Mouse (Mus musculus): Measurements from ENCODE around the gene Phlda1. TPM values are rescaled to one million over a fixed set of nuclear protein-coding genes. Genes with fewer than 3 reads are reported as not detected.
"Not testable (repeated sequence)": the region's sequence is repeated elsewhere in the genome, so short reads cannot be mapped to it uniquely, and the experiment has no call there.

Gene Phlda1
- polyA plus RNA-seq, 1 experiment from 2014 or later: 32.7 TPM

DNA sequence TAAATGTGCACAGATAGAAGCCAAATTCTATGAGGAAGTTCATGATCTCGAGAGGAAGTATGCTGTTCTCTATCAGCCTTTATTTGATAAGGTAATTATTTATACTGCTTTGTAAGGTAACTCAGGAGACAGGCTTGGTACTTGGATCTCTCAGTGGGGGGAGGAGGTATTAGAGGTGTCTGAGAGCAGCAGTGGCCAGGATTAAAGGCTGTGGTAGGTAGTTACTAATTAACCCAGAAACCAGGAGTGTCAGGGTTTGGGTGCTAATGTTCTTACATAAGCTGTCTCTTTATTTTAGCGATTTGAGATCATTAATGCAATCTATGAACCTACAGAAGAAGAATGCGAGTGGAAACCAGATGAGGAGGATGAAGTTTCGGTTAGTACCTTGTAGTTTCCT is 16.0 kb upstream of the Phlda1 start:
- not testable (repeated sequence) for H3K4me2 ChIP-seq (ENCODE audit: low read depth); ATAC-seq (ENCODE audit: insufficient read depth, low FRiP score, low TSS enrichment); H3K9ac ChIP-seq (ENCODE audit: low read length); H3K36me3 ChIP-seq (ENCODE audit: control insufficient read depth, insufficient read depth, low read length); H3K9me3 ChIP-seq (ENCODE audit: control insufficient read depth, low read length); H3K4me3 ChIP-seq (ENCODE audit: low read depth, low read length); H3K27me3 ChIP-seq (ENCODE audit: control insufficient read depth, insufficient read depth, low read length); DNase-seq (ENCODE audit: low spot score); H3K4me1 ChIP-seq (ENCODE audit: control insufficient read depth, insufficient read depth, low read length); H3K27ac ChIP-seq (ENCODE audit: low read depth, low read length)
- 88% methylated on average over 4 of the region's 4 CpGs for WGBS

DNA sequence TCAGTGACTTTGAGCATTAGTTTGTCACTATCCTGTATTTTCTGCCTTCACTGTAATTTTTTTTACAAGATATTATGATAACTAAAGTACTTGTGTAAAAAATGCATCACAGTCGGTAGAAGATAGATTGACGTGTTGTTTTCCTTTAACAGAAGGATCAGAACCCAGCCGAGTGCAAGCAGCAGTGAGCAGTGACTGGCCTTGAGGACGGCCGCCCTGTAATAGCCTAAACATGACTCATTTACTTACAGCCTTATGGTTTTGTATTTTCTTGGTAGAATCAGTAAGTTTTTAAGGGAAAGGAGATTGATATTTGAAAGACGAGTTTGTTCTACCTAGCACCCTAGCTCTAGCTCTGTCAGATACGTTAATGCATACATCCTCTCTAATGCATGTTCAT is 10.2 kb upstream of the Phlda1 start:
- Histone ChIP-seq H3K4me3 (ENCODE audit: low read depth, low read length) (no peak overlapping the region), H3K4me2 (ENCODE audit: low read depth) (no peak overlapping the region), H3K9ac (ENCODE audit: low read length) (no peak overlapping the region), H3K36me3 (ENCODE audit: control insufficient read depth, insufficient read depth, low read length) (peaks cover 4% of the 10 kb centered on the region; the same call in 1 of the 2 replicates), H3K4me1 (ENCODE audit: control insufficient read depth, insufficient read depth, low read length) (no peaks in the 10 kb centered on the region), H3K27ac (ENCODE audit: low read depth, low read length) (no peak overlapping the region), H3K9me3 (ENCODE audit: control insufficient read depth, low read length) (no peaks in the 10 kb centered on the region), H3K27me3 (ENCODE audit: control insufficient read depth, insufficient read depth, low read length) (no peaks in the 10 kb centered on the region)
- no peak for ATAC-seq (ENCODE audit: insufficient read depth, low FRiP score, low TSS enrichment)
- WGBS: 91% methylated on average over 7 of the region's 7 CpGs
- DNase-seq (ENCODE audit: low spot score): no peak

DNA sequence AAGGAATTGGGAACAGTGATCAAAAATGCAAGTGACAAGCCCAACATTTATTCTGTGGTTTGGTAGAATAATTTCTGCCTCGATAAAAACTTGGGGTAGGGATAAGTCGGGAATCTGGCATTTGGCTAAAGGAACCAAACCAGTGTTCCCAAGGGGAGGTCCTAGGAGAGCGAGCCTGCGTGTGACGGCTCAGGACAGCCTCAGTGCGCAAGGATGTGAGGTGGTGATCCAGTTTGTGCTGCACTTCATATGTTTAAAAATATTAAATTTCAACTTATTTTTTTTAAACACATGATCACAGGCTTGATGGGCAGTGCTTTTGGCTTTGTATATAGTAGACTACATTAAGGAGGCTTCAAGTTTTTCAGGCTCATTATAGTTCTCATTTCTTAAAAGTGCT is 6.2 kb upstream of the Phlda1 start:
- DNase-seq (ENCODE audit: low spot score) (no peak), ATAC-seq (ENCODE audit: insufficient read depth, low FRiP score, low TSS enrichment) (no peak)
- H3K27me3 ChIP-seq (ENCODE audit: control insufficient read depth, insufficient read depth, low read length): no peaks in the 10 kb centered on the region
- no peaks in the 10 kb centered on the region for H3K4me1 ChIP-seq (ENCODE audit: control insufficient read depth, insufficient read depth, low read length)
- 76% methylated on average over 6 of the region's 6 CpGs for WGBS
- no peak overlapping the region for H3K4me2 ChIP-seq (ENCODE audit: low read depth)
- no peaks in the 10 kb centered on the region for H3K9me3 ChIP-seq (ENCODE audit: control insufficient read depth, low read length)
- no peak overlapping the region for H3K4me3 ChIP-seq (ENCODE audit: low read depth, low read length)
- no peak overlapping the region for H3K9ac ChIP-seq (ENCODE audit: low read length)
- H3K36me3 ChIP-seq (ENCODE audit: control insufficient read depth, insufficient read depth, low read length): peaks cover 2% of the 10 kb centered on the region; the same call in 1 of the 2 replicates
- H3K27ac ChIP-seq (ENCODE audit: low read depth, low read length): no peak overlapping the region

DNA sequence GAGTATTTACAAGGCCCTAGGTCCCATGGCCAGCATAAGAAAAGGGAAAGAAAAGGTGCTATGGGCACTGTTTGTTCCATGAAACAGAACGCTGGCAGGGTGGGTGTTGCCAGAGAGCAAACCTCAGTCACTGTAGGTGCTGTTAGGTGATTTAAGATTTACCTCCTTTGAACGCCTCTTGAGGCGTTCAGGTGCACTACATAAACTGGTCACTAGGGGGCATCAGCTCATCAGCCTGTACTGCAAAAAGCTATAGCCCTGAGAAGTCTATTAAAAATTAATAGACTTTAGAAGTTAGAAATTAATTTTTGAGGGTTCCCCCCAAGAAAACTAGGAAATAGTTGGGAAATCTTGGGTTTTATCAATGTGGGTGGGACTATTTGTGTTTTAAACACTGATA is 3.0 kb upstream of the Phlda1 start:
- Histone ChIP-seq H3K36me3 (ENCODE audit: control insufficient read depth, insufficient read depth, low read length) (no peaks in the 10 kb centered on the region), H3K4me2 (ENCODE audit: low read depth) (no peak overlapping the region), H3K9ac (ENCODE audit: low read length) (no peak overlapping the region), H3K27me3 (ENCODE audit: control insufficient read depth, insufficient read depth, low read length) (no peaks in the 10 kb centered on the region), H3K27ac (ENCODE audit: low read depth, low read length) (no peak overlapping the region), H3K9me3 (ENCODE audit: control insufficient read depth, low read length) (no peaks in the 10 kb centered on the region), H3K4me3 (ENCODE audit: low read depth, low read length) (no peak overlapping the region), H3K4me1 (ENCODE audit: control insufficient read depth, insufficient read depth, low read length) (no peaks in the 10 kb centered on the region)
- WGBS: 2% methylated on average over 3 of the region's 3 CpGs
- ATAC-seq (ENCODE audit: insufficient read depth, low FRiP score, low TSS enrichment): no peak
- DNase-seq (ENCODE audit: low spot score): peak; percentile 80

DNA sequence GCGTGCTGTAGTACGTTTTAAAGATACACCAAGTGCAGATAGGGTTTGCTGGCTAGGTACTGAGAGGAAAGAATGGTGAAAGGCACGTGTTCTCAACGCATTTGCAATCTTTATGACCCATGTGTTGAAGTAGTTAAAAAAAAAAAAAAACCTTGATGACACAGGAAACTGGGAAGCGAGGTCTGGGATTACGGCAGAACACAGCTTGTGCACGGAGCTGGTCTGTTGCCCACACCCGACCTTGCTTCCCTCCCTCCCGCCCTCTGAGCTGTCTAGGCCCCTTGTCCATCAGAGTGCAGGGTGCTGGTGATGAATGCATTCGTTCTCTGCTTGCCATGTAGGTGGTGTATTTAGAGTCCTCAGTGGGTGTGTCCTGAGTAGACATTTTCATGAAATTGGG is 2.4 kb upstream of the Phlda1 start:
- Histone ChIP-seq H3K27me3 (ENCODE audit: control insufficient read depth, insufficient read depth, low read length) (no peaks in the 10 kb centered on the region), H3K4me1 (ENCODE audit: control insufficient read depth, insufficient read depth, low read length) (0 out of 2 replicates have a peak, but pooled peaks cover 2% of the 10 kb centered on the region), H3K4me2 (ENCODE audit: low read depth) (no peak overlapping the region), H3K9me3 (ENCODE audit: control insufficient read depth, low read length) (no peaks in the 10 kb centered on the region), H3K36me3 (ENCODE audit: control insufficient read depth, insufficient read depth, low read length) (no peaks in the 10 kb centered on the region), H3K9ac (ENCODE audit: low read length) (no peak overlapping the region), H3K4me3 (ENCODE audit: low read depth, low read length) (no peak overlapping the region), H3K27ac (ENCODE audit: low read depth, low read length) (no peak overlapping the region)
- ATAC-seq (ENCODE audit: insufficient read depth, low FRiP score, low TSS enrichment): no peak
- 42% methylated on average over 10 of the region's 10 CpGs for WGBS
- DNase-seq (ENCODE audit: low spot score): no peak

DNA sequence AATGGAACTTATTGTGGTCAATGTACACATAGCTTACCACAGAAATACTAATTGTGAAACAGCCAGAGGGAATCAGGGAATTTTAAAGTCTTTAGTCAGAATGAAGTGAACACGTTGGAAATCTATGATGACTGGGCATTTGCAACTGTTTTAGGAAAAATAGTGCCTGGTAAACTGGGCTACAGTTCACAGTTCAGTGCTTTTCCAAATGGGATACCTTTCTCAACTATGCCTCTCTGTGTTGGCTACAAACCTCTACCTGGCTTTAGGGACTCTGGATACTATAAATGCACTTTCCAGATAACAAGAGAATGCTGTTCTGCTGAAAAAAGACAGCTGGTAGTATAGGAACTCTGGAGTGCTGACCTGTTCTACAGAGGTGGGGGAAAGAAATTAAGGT is 1.5 kb upstream of the Phlda1 start:
- no peak overlapping the region for H3K4me3 ChIP-seq (ENCODE audit: low read depth, low read length)
- no peaks in the 10 kb centered on the region for H3K36me3 ChIP-seq (ENCODE audit: control insufficient read depth, insufficient read depth, low read length)
- peaks cover 9% of the 10 kb centered on the region; the same call in 1 of the 2 replicates for H3K4me1 ChIP-seq (ENCODE audit: control insufficient read depth, insufficient read depth, low read length)
- H3K27ac ChIP-seq (ENCODE audit: low read depth, low read length): no peak overlapping the region
- no peak overlapping the region for H3K4me2 ChIP-seq (ENCODE audit: low read depth)
- DNase-seq (ENCODE audit: low spot score) (no peak), ATAC-seq (ENCODE audit: insufficient read depth, low FRiP score, low TSS enrichment) (no peak)
- no peaks in the 10 kb centered on the region for H3K27me3 ChIP-seq (ENCODE audit: control insufficient read depth, insufficient read depth, low read length)
- no peaks in the 10 kb centered on the region for H3K9me3 ChIP-seq (ENCODE audit: control insufficient read depth, low read length)
- WGBS: 83% methylated on average over 1 of the region's 1 CpGs
- no peak overlapping the region for H3K9ac ChIP-seq (ENCODE audit: low read length)

DNA sequence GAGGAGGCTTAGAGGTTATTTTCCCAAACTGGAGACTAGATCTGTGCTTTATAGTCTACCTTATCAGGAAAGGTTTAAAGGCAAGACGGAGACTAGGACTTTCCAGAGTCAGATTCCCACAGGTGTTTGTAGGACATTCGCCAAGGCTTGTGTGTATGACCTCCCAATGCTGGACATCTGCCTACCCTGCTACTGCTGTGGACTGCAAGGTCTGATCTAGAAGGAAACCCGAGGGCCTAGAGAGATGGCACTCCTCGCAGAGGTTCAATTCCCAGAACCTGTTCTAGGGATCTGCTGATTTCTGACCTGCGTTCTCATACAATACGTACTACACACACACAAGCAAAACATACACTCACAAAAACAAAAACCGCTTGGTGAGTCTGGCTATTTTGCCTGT is 680 bp upstream of the Phlda1 start:
- no peak for ATAC-seq (ENCODE audit: insufficient read depth, low FRiP score, low TSS enrichment)
- no peaks in the 10 kb centered on the region for H3K9me3 ChIP-seq (ENCODE audit: control insufficient read depth, low read length)
- WGBS: 58% methylated on average over 7 of the region's 7 CpGs
- no peak overlapping the region for H3K27ac ChIP-seq (ENCODE audit: low read depth, low read length)
- H3K36me3 ChIP-seq (ENCODE audit: control insufficient read depth, insufficient read depth, low read length): no peaks in the 10 kb centered on the region
- no peaks in the 10 kb centered on the region for H3K27me3 ChIP-seq (ENCODE audit: control insufficient read depth, insufficient read depth, low read length)
- peak; percentile 28 for DNase-seq (ENCODE audit: low spot score)
- peak overlapping the region; percentile 55; the same call in 1 of the 2 replicates for H3K4me2 ChIP-seq (ENCODE audit: low read depth)
- no peak overlapping the region for H3K4me3 ChIP-seq (ENCODE audit: low read depth, low read length)
- H3K9ac ChIP-seq (ENCODE audit: low read length): no peak overlapping the region
- peaks cover 9% of the 10 kb centered on the region; the same call in 1 of the 2 replicates for H3K4me1 ChIP-seq (ENCODE audit: control insufficient read depth, insufficient read depth, low read length)

DNA sequence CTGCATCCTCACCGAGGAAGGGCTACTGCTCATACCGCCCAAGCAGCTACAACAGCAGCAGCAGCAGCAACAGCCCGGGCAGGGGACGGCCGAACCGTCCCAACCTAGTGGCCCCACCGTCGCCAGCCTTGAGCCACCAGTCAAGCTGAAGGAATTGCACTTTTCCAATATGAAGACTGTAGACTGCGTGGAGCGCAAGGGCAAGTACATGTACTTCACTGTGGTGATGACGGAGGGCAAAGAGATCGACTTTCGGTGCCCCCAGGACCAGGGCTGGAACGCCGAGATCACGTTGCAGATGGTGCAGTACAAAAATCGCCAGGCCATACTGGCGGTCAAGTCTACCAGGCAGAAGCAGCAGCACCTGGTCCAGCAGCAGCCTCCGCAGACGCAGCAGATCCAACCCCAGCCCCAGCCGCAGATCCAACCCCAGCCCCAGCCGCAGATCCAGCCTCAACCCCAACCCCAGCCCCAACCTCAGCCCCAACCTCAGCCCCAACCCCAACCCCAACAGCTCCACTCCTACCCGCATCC is 907 bp downstream of the Phlda1 start:
- peak; percentile 33 for ATAC-seq (ENCODE audit: insufficient read depth, low FRiP score, low TSS enrichment)
- Histone ChIP-seq H3K27ac (ENCODE audit: low read depth, low read length) (peak overlapping the region; percentile 86), H3K4me2 (ENCODE audit: low read depth) (peak overlapping the region; percentile 55), H3K9ac (ENCODE audit: low read length) (peak overlapping the region; percentile 77), H3K9me3 (ENCODE audit: control insufficient read depth, low read length) (no peaks in the 10 kb centered on the region), H3K36me3 (ENCODE audit: control insufficient read depth, insufficient read depth, low read length) (no peaks in the 10 kb centered on the region), H3K4me1 (ENCODE audit: control insufficient read depth, insufficient read depth, low read length) (peaks cover 9% of the 10 kb centered on the region; the same call in 1 of the 2 replicates), H3K27me3 (ENCODE audit: control insufficient read depth, insufficient read depth, low read length) (no peaks in the 10 kb centered on the region), H3K4me3 (ENCODE audit: low read depth, low read length) (peak overlapping the region; percentile 57)
- under 1% methylated on average over 20 of the region's 23 CpGs for WGBS
- peak; percentile 64 for DNase-seq (ENCODE audit: low spot score)

DNA sequence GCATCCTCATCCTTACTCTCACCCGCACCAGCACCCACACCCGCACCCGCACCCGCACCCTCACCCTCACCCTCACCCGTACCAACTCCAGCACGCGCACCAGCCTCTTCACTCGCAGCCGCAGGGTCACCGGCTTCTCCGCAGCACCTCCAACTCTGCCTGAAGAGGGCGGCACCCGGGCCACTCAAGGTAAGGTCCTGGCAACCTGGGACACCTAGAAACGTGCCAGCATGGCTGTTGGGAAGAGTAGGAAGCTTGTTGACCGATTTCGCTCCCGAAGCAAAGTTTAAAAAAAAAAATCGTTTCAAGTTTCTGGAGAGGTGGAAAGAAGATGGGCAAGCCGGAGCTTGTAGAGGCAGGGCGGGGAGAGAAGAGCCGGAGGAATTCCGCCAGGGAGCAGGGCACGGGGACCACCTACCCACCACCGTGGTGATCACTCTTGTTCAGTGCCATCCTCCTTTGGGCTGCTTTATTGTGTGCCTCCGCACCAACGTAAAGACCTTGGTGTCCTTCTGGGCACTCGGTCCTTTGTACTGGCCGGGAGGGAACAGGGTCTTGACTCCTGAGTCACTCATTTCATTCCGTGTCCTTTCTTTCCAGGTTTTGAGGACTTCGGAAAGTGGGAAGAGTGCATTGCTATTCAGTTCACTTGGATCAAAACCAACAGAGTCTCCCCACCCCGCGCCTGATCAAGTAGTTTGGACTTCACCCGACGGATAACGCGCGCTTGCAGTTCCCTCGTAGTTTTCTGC is 1.6 kb downstream of the Phlda1 start:
- no peaks in the 10 kb centered on the region for H3K27me3 ChIP-seq (ENCODE audit: control insufficient read depth, insufficient read depth, low read length)
- H3K4me3 ChIP-seq (ENCODE audit: low read depth, low read length): peak overlapping the region; percentile 57
- H3K4me2 ChIP-seq (ENCODE audit: low read depth): peak overlapping the region; percentile 55
- WGBS: under 1% methylated on average over 37 of the region's 38 CpGs
- no peaks in the 10 kb centered on the region for H3K36me3 ChIP-seq (ENCODE audit: control insufficient read depth, insufficient read depth, low read length)
- peak overlapping the region; percentile 86 for H3K27ac ChIP-seq (ENCODE audit: low read depth, low read length)
- DNase-seq (ENCODE audit: low spot score) (peak; percentile 65), ATAC-seq (ENCODE audit: insufficient read depth, low FRiP score, low TSS enrichment) (no peak; the same call in 1 of the 2 replicates)
- H3K9me3 ChIP-seq (ENCODE audit: control insufficient read depth, low read length): no peaks in the 10 kb centered on the region
- peaks cover 9% of the 10 kb centered on the region; the same call in 1 of the 2 replicates for H3K4me1 ChIP-seq (ENCODE audit: control insufficient read depth, insufficient read depth, low read length)
- H3K9ac ChIP-seq (ENCODE audit: low read length): peak overlapping the region; percentile 77

Data from neural tube, embryonic 11.5 days (tissue).